Comparison of ENCODE assay signal across 8 mouse cellular contexts in the genomic region with DNA sequence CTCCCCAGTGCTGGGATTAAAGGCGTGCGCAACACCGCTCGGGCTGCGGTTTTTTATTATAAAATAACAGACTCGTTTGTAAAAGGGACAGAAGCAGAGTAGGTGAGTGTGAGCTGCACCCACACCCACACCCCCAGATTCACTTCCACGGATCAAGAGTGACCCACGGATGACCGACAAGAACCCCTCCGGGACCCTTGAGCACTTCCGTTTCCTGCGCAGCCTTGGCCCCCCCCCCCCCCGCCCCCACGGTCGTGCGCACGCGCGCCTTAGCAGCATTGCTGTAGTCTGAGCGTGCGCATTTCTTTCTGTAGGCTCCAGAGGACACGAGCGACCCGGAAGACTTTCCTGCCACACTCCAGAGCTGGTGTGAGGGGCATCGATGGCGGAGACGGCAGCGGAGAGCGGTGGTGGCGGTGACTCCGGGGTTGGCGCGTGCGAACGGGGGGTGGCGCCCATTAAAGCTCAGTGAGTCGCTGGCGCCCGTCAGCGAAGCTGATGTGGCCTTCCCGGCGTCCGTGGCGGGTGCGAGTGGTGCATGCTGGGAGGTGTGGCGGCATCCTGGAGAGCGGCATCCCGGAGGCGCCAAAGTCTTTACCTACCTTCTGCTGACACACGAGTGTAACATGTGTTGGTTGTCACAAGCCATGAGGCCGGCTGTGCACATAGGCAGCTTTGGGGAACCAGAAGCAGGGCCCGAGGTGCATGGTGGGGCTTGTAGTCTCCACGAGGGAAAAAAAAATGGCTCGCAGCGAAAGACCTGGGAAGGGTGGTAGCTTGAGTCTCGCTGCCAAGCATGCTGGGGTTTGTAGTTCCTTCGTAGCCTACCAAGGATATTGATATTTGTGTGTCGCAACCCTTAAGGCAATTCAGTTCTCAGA. TPM values are rescaled to one million over a fixed set of nuclear protein-coding genes. Genes with fewer than 3 reads are reported as not detected.
DNase-seq lines count a peak whose midpoint lies in the region; ATAC-seq and TF ChIP-seq lines count a peak whose summit lies in the region.

A gene (plus strand): TSS at position 284 of the 881 bp plus-strand sequence.

- WGBS in heart, embryonic 14.5 days = under 1% methylated on average over 49 of the region's 58 CpGs
- under 1% methylated on average over 58 of the region's 58 CpGs for WGBS in liver, embryonic 14.5 days (ENCODE audit: insufficient replicate concordance)
- 2% methylated on average over 56 of the region's 58 CpGs for WGBS in neural tube, embryonic 11.5 days
- under 1% methylated on average over 52 of the region's 58 CpGs for WGBS in stomach, postnatal 0 days

- ATAC-seq in heart, embryonic 14.5 days (ENCODE audit: insufficient number of reproducible peaks, insufficient read depth, low FRiP score, low read depth) = peak; percentile 76
- peak; percentile 69 for ATAC-seq in liver, embryonic 14.5 days (ENCODE audit: insufficient read depth)
- peak; percentile 76 for ATAC-seq in neural tube, embryonic 11.5 days (ENCODE audit: insufficient read depth, low FRiP score, low TSS enrichment)
- peak; percentile 85 for ATAC-seq in stomach, postnatal 0 days (ENCODE audit: low FRiP score, low TSS enrichment)

- DNase-seq in CD4-positive, CD25-positive, alpha-beta regulatory T cell, adult 2 months (ENCODE audit: low read depth, low spot score) = peak; percentile 92
- DNase-seq in c-Kit-negative CD71-positive TER-119-positive erythroid progenitor cells, embryonic 14.5 days (ENCODE audit: low read depth, low spot score) = peak; percentile 82
- DNase-seq in fibroblast of lung, adult 2 months (ENCODE audit: low read depth) = peak; percentile 77
- peak; percentile 87 to 94 for DNase-seq in kidney, postnatal 25 days
- peak; percentile 80 to 88 (median 83) for DNase-seq in liver, embryonic 14.5 days (ENCODE audit: low read depth in 3 of 3, low spot score in 3 of 3)
- DNase-seq in neural tube, embryonic 11.5 days (ENCODE audit: low spot score) = peak; percentile 87
- DNase-seq in stomach, postnatal 0 days (ENCODE audit: low spot score) = peak; percentile 90

- H3K27ac ChIP-seq in heart, embryonic 14.5 days (replicated peaks in 1 of 2; ENCODE audit: control insufficient read depth in 1 of 2, insufficient read depth in 1 of 2, low read depth in 2 of 2, low read length in 2 of 2) = peak within 1 kb of the TSS; percentile 97
- H3K27ac ChIP-seq in liver, embryonic 14.5 days = peak within 1 kb of the TSS; percentile 92
- H3K27ac ChIP-seq in neural tube, embryonic 11.5 days (ENCODE audit: low read depth, low read length) = peak within 1 kb of the TSS; percentile 84
- peak within 1 kb of the TSS; percentile 97 for H3K27ac ChIP-seq in stomach, postnatal 0 days (replicated peaks)

- H3K4me1 ChIP-seq in heart, embryonic 14.5 days (ENCODE audit: control insufficient read depth in 2 of 2, insufficient read depth in 2 of 2, low read length in 2 of 2) = peaks cover 20 to 26% of the 10 kb centered on the region in 2 experiments
- H3K4me1 ChIP-seq in liver, embryonic 14.5 days (replicated peaks; ENCODE audit: control insufficient read depth in 2 of 2, insufficient read depth in 2 of 2, low read length in 1 of 2) = peaks cover 31 to 35% of the 10 kb centered on the region in 2 experiments
- H3K4me1 ChIP-seq in neural tube, embryonic 11.5 days (ENCODE audit: control insufficient read depth, insufficient read depth, low read length) = 0 out of 2 replicates have a peak, but pooled peaks cover 6% of the 10 kb centered on the region
- peaks cover 6% of the 10 kb centered on the region for H3K4me1 ChIP-seq in stomach, postnatal 0 days (replicated peaks; ENCODE audit: control insufficient read depth, insufficient read depth)

- H3K9me3 ChIP-seq in heart, embryonic 14.5 days (ENCODE audit: control insufficient read depth, low read length) = no peaks in the 10 kb centered on the region
- no peaks in the 10 kb centered on the region for H3K9me3 ChIP-seq in liver, embryonic 14.5 days (ENCODE audit: control insufficient read depth, low read length)
- H3K9me3 ChIP-seq in neural tube, embryonic 11.5 days (ENCODE audit: control insufficient read depth, low read length) = no peaks in the 10 kb centered on the region
- H3K9me3 ChIP-seq in stomach, postnatal 0 days (ENCODE audit: control insufficient read depth, low read length) = no peaks in the 10 kb centered on the region

- no peak for TF ChIP-seq EP300 in liver, embryonic 14.5 days (IDR thresholded peaks at IDR 0.05; ENCODE audit: low read depth)
- TF ChIP-seq EP300 in stomach, postnatal 0 days (optimal IDR thresholded peaks at IDR 0.05) = no peak

- H3K4me2 ChIP-seq in heart, embryonic 14.5 days (ENCODE audit: low read length) = peak within 1 kb of the TSS; percentile 81
- H3K4me2 ChIP-seq in liver, embryonic 14.5 days (ENCODE audit: low read depth) = peak within 1 kb of the TSS; percentile 87
- peak within 1 kb of the TSS; percentile 42 for H3K4me2 ChIP-seq in neural tube, embryonic 11.5 days (ENCODE audit: low read depth)
- H3K4me2 ChIP-seq in stomach, postnatal 0 days (replicated peaks; ENCODE audit: low read depth) = peak within 1 kb of the TSS; percentile 50

- peak within 1 kb of the TSS; percentile 89 for H3K9ac ChIP-seq in heart, embryonic 14.5 days (ENCODE audit: low read length)
- peak within 1 kb of the TSS; percentile 90 for H3K9ac ChIP-seq in liver, embryonic 14.5 days (replicated peaks)
- peak within 1 kb of the TSS; percentile 66 for H3K9ac ChIP-seq in neural tube, embryonic 11.5 days (ENCODE audit: low read length)
- H3K9ac ChIP-seq in stomach, postnatal 0 days (ENCODE audit: low read length) = peak within 1 kb of the TSS; percentile 81

- TF ChIP-seq CTCF in liver, embryonic 14.5 days (IDR thresholded peaks at IDR 0.05; ENCODE audit: low read depth) = no peak; the same call in 1 of the 2 replicates
- TF ChIP-seq CTCF in stomach, postnatal 0 days (IDR thresholded peaks at IDR 0.05; ENCODE audit: low read depth) = no peak

- peaks cover 34% of the 10 kb centered on the region for H3K36me3 ChIP-seq in heart, embryonic 14.5 days (ENCODE audit: control insufficient read depth, insufficient read depth, low read length)
- peaks cover 12% of the 10 kb centered on the region for H3K36me3 ChIP-seq in liver, embryonic 14.5 days (replicated peaks; ENCODE audit: control insufficient read depth, insufficient read depth, low read depth)
- H3K36me3 ChIP-seq in neural tube, embryonic 11.5 days (ENCODE audit: control insufficient read depth, insufficient read depth, low read length) = peaks cover 14% of the 10 kb centered on the region
- peaks cover 12% of the 10 kb centered on the region; the same call in 1 of the 2 replicates for H3K36me3 ChIP-seq in stomach, postnatal 0 days (ENCODE audit: control insufficient read depth, insufficient read depth, low read length)

- H3K4me3 ChIP-seq in heart, embryonic 14.5 days (ENCODE audit: control insufficient read depth in 1 of 2, insufficient read depth in 1 of 2, low read depth in 1 of 2, low read length in 2 of 2) = peak within 1 kb of the TSS; percentile 80 to 87
- peak within 1 kb of the TSS; percentile 81 to 84 for H3K4me3 ChIP-seq in liver, embryonic 14.5 days (ENCODE audit: insufficient read depth in 1 of 2, low read depth in 2 of 2, low read length in 2 of 2)
- peak within 1 kb of the TSS; percentile 63 for H3K4me3 ChIP-seq in neural tube, embryonic 11.5 days (ENCODE audit: low read depth, low read length)
- H3K4me3 ChIP-seq in stomach, postnatal 0 days (ENCODE audit: low read depth, low read length) = peak within 1 kb of the TSS; percentile 75

- H3K27me3 ChIP-seq in heart, embryonic 14.5 days (ENCODE audit: control insufficient read depth, insufficient read depth, low read length) = 0 out of 2 replicates have a peak, but pooled peaks cover 3% of the 10 kb centered on the region
- H3K27me3 ChIP-seq in liver, embryonic 14.5 days (ENCODE audit: control insufficient read depth, insufficient read depth, low read length) = no peaks in the 10 kb centered on the region
- H3K27me3 ChIP-seq in neural tube, embryonic 11.5 days (ENCODE audit: control insufficient read depth, insufficient read depth, low read length) = no peaks in the 10 kb centered on the region
- no peaks in the 10 kb centered on the region for H3K27me3 ChIP-seq in stomach, postnatal 0 days (ENCODE audit: control insufficient read depth, insufficient read depth, low read length)

RNA-seq across cellular contexts. Expression of the gene that starts here (rescaled TPM):
- 28.8 and 31.3 TPM in 2 replicates for polyA plus RNA-seq in heart, embryonic 14.5 days (2014; fragmentation: Nextera tagmentation; extraction: Ambion mirVana)
- polyA plus RNA-seq in liver, embryonic 14.5 days (2012; rRNA removed) = 18.1 and 19.3 TPM in 2 replicates
- polyA plus RNA-seq in liver, embryonic 14.5 days (2014; fragmentation: Nextera tagmentation; extraction: Ambion mirVana) = 9.5 and 10.8 TPM in 2 replicates
- 36.6 and 42.3 TPM in 2 replicates for polyA plus RNA-seq in neural tube, embryonic 11.5 days (2014; fragmentation: Nextera tagmentation; extraction: Ambion mirVana)
- polyA plus RNA-seq in stomach, postnatal 0 days (2015; fragmentation: Nextera tagmentation; extraction: Ambion mirVana) = 22.9 and 24.4 TPM in 2 replicates

Comparison
In these comparisons a context has a peak if more than half of its experiments do, and no peak if none do; other contexts are left out.
1. Peak in every context shown above with its lines: DNase-seq, ATAC-seq, H3K4me3 ChIP-seq and H3K27ac ChIP-seq.